Mouse (Mus musculus): Measurements from ENCODE around the gene Wtip.

DNA sequence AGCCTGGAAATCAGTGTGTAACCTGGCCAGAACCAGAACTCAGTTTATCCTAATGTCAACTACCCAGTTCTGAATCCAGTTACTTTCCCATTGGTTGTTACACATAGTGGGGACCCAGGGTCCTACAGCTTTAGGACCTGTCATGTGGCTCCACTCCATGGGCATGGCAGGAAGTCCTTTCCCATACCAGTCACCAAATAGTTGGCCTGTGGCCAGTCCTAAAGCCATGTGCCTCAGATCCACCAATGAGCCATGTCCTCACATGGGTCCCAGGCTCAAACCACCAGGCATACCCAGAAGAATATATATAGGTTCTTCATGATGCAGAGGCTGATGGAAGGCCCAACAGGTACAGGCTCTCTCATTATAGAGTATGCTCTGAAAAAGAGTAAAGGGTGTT lies 31.8 kb downstream of the Wtip start:
- no peak for TF ChIP-seq CTCF (IDR thresholded peaks at IDR 0.05; ENCODE audit: low read depth, low read length)
- no peak for TF ChIP-seq POLR2A (IDR thresholded peaks at IDR 0.05; ENCODE audit: insufficient read depth, low read length)
